Mouse (Mus musculus): ENCODE measurements around the gene Sh3bp5l.

- TF ChIP-seq POLR2A (IDR thresholded peaks at IDR 0.05; ENCODE audit: insufficient read depth, low read depth, low read length) = no peak
- TF ChIP-seq CTCF (IDR thresholded peaks at IDR 0.05) = no peak
Observed at GRCm38 (mm10) chr11:58377273-58377672, 46.7 kb downstream of the Sh3bp5l start.

Measured in heart, adult 2 months (tissue).